Mouse (Mus musculus) adrenal gland, adult 8-10 months (tissue): ENCODE results near the gene BC030870. TPM values are rescaled to one million over a fixed set of nuclear protein-coding genes. Genes with fewer than 3 reads are reported as not detected.

Experiments used
- DNase-seq: peaks from one replicate; pipeline ENCODE4 v3.0.0; 2022
- microRNA-seq, 2 experiments: library from miRNA; unstranded; fragments of <30 nt; microRNA quantifications; one replicate each; pipeline ENCODE4 v1.2.0; 2022
- total RNA-seq, 4 experiments: library from RNA; stranded (reverse); gene quantifications; 2 replicates each; pipeline ENCODE4 v1.2.4; 2022

The BC030870 gene
- total RNA-seq, 4 experiments from 2014 or later: not detected

- no peak for DNase-seq
Observed at GRCm38 (mm10) chr8:65074733-65075132, 54.6 kb downstream of the BC030870 start, which contains the start of gene Gm10663. Gene Gm10663 (plus strand): TSS chr8:65075033.

GRCm38 (mm10) chr8:65070996-65071395 is 58.4 kb downstream of the BC030870 start:
- no peak for DNase-seq

- no peak for DNase-seq
Observed at GRCm38 (mm10) chr8:65068473-65068819, 60.9 kb downstream of the BC030870 start.

GRCm38 (mm10) chr8:65067694-65068472 is 61.5 kb downstream of the BC030870 start:
- no peak for DNase-seq

GRCm38 (mm10) chr8:65067031-65067430 is 62.3 kb downstream of the BC030870 start:
- DNase-seq: no peak

- DNase-seq: no peak
Observed at GRCm38 (mm10) chr8:65065622-65066021, 63.7 kb downstream of the BC030870 start.

GRCm38 (mm10) chr8:65064071-65064470 is 65.3 kb downstream of the BC030870 start:
- no peak for DNase-seq

GRCm38 (mm10) chr8:65062195-65062594 is 67.2 kb downstream of the BC030870 start:
- DNase-seq: no peak

GRCm38 (mm10) chr8:65056722-65057121 is 72.6 kb downstream of the BC030870 start:
- DNase-seq: no peak

- no peak for DNase-seq
Observed at GRCm38 (mm10) chr8:65053968-65054367, 75.4 kb downstream of the BC030870 start.

- DNase-seq: no peak
Observed at GRCm38 (mm10) chr8:65053554-65053953, 75.8 kb downstream of the BC030870 start.

- DNase-seq: no peak
Observed at GRCm38 (mm10) chr8:65047801-65048200, 81.6 kb downstream of the BC030870 start.

- no peak for DNase-seq
Observed at GRCm38 (mm10) chr8:65047193-65047592, 82.2 kb downstream of the BC030870 start.

GRCm38 (mm10) chr8:65046565-65046964 is 82.8 kb downstream of the BC030870 start:
- no peak for DNase-seq

- peak; percentile 3 for DNase-seq
Observed at GRCm38 (mm10) chr8:65037117-65037533, 92.2 kb downstream of the BC030870 start, which contains the start of gene Apela. Gene Apela (minus strand): TSS chr8:65037336.

Small RNA genes within 50 kb of the gene (microRNA-seq; reads per million reads assigned to microRNA genes)
- 0 reads per million in 2 experiments for gene Gm24333

Other genes with a start within 250 kb of the BC030870 start
- 10 to 100 TPM; 54.2 to 69.9 (median 60.2) TPM for gene Tmem192, start 182.4 kb downstream of the BC030870 start, total RNA-seq
- gene Trim75, start 141.7 kb downstream of the BC030870 start, total RNA-seq: not detected
- not detected for gene Trim61, start 111.0 kb downstream of the BC030870 start, total RNA-seq
- not detected for gene Trim60, start 111.0 kb downstream of the BC030870 start, total RNA-seq
- gene Apela, start 92.2 kb downstream of the BC030870 start, total RNA-seq: not detected
- gene Gm10663, start 54.5 kb downstream of the BC030870 start, total RNA-seq: not detected